Mouse (Mus musculus) MEL (cell line): ENCODE results near the gene Klc1. TPM values are rescaled to one million over a fixed set of nuclear protein-coding genes. Genes with fewer than 3 reads are reported as not detected.

ENCODE experiments used
- DNase-seq: peaks from one replicate; pipeline ENCODE4 v3.0.0; 2011; ENCODE audit warnings: low read depth, low spot score
- H3K27ac ChIP-seq: 2 replicates; pipeline ENCODE4 v1.5.1; 2012; ENCODE audit warnings: low read depth, mild to moderate bottlenecking, control low read depth, low read length, moderate library complexity; ENCODE audit not compliant: control insufficient read depth
- H3K27me3 ChIP-seq, 2 experiments: fragments of 150-350 bp in 1 of 2; sonication (generic) in 1 of 2; 2 replicates each; pipeline ENCODE4 v1.6.1; 2012; ENCODE audit warnings: low read length in 2 of 2, mild to moderate bottlenecking in 2 of 2, improper control_type of control experiment in 1 of 2, moderate library complexity in 1 of 2; ENCODE audit not compliant: insufficient read depth in 2 of 2, control insufficient read depth in 1 of 2
- H3K36me3 ChIP-seq, 2 experiments: 2 replicates each; pipeline ENCODE4 v1.6.1; 2012 to 2014; ENCODE audit warnings: low read length in 2 of 2, improper control_type of control experiment in 1 of 2, inconsistent platforms in 1 of 2, mild to moderate bottlenecking in 1 of 2; ENCODE audit not compliant: insufficient read depth in 2 of 2, control insufficient read depth in 1 of 2
- H3K4me1 ChIP-seq, 2 experiments: fragments of 150-350 bp in 1 of 2; sonication (generic) in 1 of 2; 2 replicates each; pipeline ENCODE4 v1.6.1; 2012; ENCODE audit warnings: low read length in 2 of 2, improper control_type of control experiment in 1 of 2, mild to moderate bottlenecking in 1 of 2; ENCODE audit not compliant: insufficient read depth in 2 of 2, control insufficient read depth in 1 of 2
- H3K4me3 ChIP-seq, 2 experiments: fragments of 150-350 bp in 1 of 2; sonication (generic) in 1 of 2; 2 replicates each; pipeline ENCODE4 v1.5.1; 2012; ENCODE audit warnings: low read depth in 2 of 2, low read length in 2 of 2, mild to moderate bottlenecking in 2 of 2, moderate library complexity in 2 of 2, control low read depth in 1 of 2, improper control_type of control experiment in 1 of 2; ENCODE audit not compliant: control insufficient read depth in 1 of 2, insufficient read depth in 1 of 2
- H3K79me2 ChIP-seq: 2 replicates; pipeline ENCODE4 v1.6.1; 2012; ENCODE audit warnings: mild to moderate bottlenecking, low read length, moderate library complexity; ENCODE audit not compliant: control insufficient read depth, poor library complexity, insufficient read depth
- H3K9ac ChIP-seq: 2 replicates; pipeline ENCODE4 v1.6.1; 2012; ENCODE audit warnings: low read depth, mild to moderate bottlenecking, control low read depth, low read length, moderate library complexity; ENCODE audit not compliant: control insufficient read depth, poor library complexity, severe bottlenecking
- H3K9me3 ChIP-seq: fragments of 150-350 bp; sonication (generic); replicated peaks from 2 replicates; pipeline ENCODE4 v1.6.1; 2012; ENCODE audit warnings: mild to moderate bottlenecking, low read length, improper control_type of control experiment, moderate library complexity; ENCODE audit not compliant: insufficient read depth
- CHD2 ChIP-seq: IDR thresholded peaks from 2 replicates; pipeline ENCODE4 v1.6.1; 2011; ENCODE audit warnings: low read length, improper control_type of control experiment
- EP300 ChIP-seq, 2 experiments: IDR thresholded peaks; 2 replicates each; pipeline ENCODE4 v1.6.1; 2011; ENCODE audit warnings: improper control_type of control experiment in 2 of 2, low read length in 2 of 2, low read depth in 1 of 2, mild to moderate bottlenecking in 1 of 2
- GABPA ChIP-seq: IDR thresholded peaks from 2 replicates; pipeline ENCODE4 v1.6.1; 2012; ENCODE audit warnings: low read depth, mild to moderate bottlenecking, inconsistent platforms, low read length, improper control_type of control experiment, moderate library complexity
- MAFK ChIP-seq: IDR thresholded peaks from 2 replicates; pipeline ENCODE4 v1.6.1; 2011; ENCODE audit warnings: low read depth, mild to moderate bottlenecking, low read length, improper control_type of control experiment, borderline replicate concordance
- MAX ChIP-seq: IDR thresholded peaks from 2 replicates; pipeline ENCODE4 v1.6.1; 2011; ENCODE audit warnings: low read length, improper control_type of control experiment
- MEF2A ChIP-seq: IDR thresholded peaks from 2 replicates; pipeline ENCODE4 v1.6.1; 2014; ENCODE audit warnings: low read depth, mild to moderate bottlenecking, inconsistent platforms, low read length, improper control_type of control experiment; ENCODE audit not compliant: poor library complexity, insufficient replicate concordance, severe bottlenecking; ENCODE audit errors: extremely low read depth
- NELFE ChIP-seq: IDR thresholded peaks from 2 replicates; pipeline ENCODE4 v1.6.1; 2011; ENCODE audit warnings: low read depth, low read length, improper control_type of control experiment
- NRF1 ChIP-seq: IDR thresholded peaks from 2 replicates; pipeline ENCODE4 v1.6.1; 2014; ENCODE audit warnings: low read depth, mild to moderate bottlenecking, inconsistent platforms, low read length, improper control_type of control experiment, moderate library complexity; ENCODE audit not compliant: poor library complexity, insufficient read depth, severe bottlenecking
- POLR2A ChIP-seq, 2 experiments: IDR thresholded peaks; 2 replicates each; pipeline ENCODE4 v1.6.1; 2011 to 2012; ENCODE audit warnings: low read length in 2 of 2, mild to moderate bottlenecking in 2 of 2, control low read depth in 1 of 2, improper control_type of control experiment in 1 of 2, low read depth in 1 of 2, moderate library complexity in 1 of 2; ENCODE audit not compliant: control insufficient read depth in 1 of 2, insufficient read depth in 1 of 2, poor library complexity in 1 of 2
- RAD21 ChIP-seq: IDR thresholded peaks from 2 replicates; pipeline ENCODE4 v1.6.1; 2011; ENCODE audit warnings: mild to moderate bottlenecking, low read depth, low read length, improper control_type of control experiment
- SMC3 ChIP-seq: IDR thresholded peaks from 2 replicates; pipeline ENCODE4 v1.6.1; 2011; ENCODE audit warnings: low read depth, low read length, improper control_type of control experiment
- UBTF ChIP-seq: IDR thresholded peaks from 2 replicates; pipeline ENCODE4 v1.6.1; 2012; ENCODE audit warnings: low read depth, mild to moderate bottlenecking, inconsistent platforms, low read length, improper control_type of control experiment, moderate library complexity, borderline replicate concordance; ENCODE audit not compliant: insufficient read depth
- USF1 ChIP-seq: IDR thresholded peaks from 2 replicates; pipeline ENCODE4 v1.6.1; 2014; ENCODE audit warnings: low read depth, mild to moderate bottlenecking, inconsistent platforms, low read length, improper control_type of control experiment, moderate library complexity
- USF2 ChIP-seq, 2 experiments: IDR thresholded peaks; 2 replicates each; pipeline ENCODE4 v1.6.1; 2011 to 2012; ENCODE audit warnings: improper control_type of control experiment in 2 of 2, low read length in 2 of 2, borderline replicate concordance in 1 of 2, inconsistent platforms in 1 of 2, low read depth in 1 of 2, mild to moderate bottlenecking in 1 of 2; ENCODE audit not compliant: insufficient read depth in 1 of 2
- ZKSCAN1 ChIP-seq: IDR thresholded peaks from 2 replicates; pipeline ENCODE4 v1.6.1; 2012; ENCODE audit warnings: low read depth, mild to moderate bottlenecking, inconsistent platforms, low read length, improper control_type of control experiment, moderate library complexity
- polyA plus RNA-seq, 2 experiments: library from polyadenylated mRNA; stranded (reverse) in 1 of 2; unstranded in 1 of 2; fragments of >175 nt in 1 of 2; fragments of >200 nt in 1 of 2; gene quantifications; 2 replicates each; pipeline versions ENCODE4 v1.2.1 to v1.2.4; 2012; ENCODE audit warnings: low replicate concordance in 2 of 2, low read depth in 1 of 2; ENCODE audit not compliant: insufficient read length in 2 of 2, insufficient read depth in 1 of 2, missing spikeins in 1 of 2
- total RNA-seq: library from RNA; depleted of rRNA; stranded (reverse); fragments of 300-350 nt; gene quantifications from 2 replicates; pipeline ENCODE4 v1.2.3, GENCODE M21; 2012

The Klc1 gene
- total and polyA plus RNA-seq, 3 experiments, result 30.7 to 60.4 TPM; not detected in 1

DNA sequence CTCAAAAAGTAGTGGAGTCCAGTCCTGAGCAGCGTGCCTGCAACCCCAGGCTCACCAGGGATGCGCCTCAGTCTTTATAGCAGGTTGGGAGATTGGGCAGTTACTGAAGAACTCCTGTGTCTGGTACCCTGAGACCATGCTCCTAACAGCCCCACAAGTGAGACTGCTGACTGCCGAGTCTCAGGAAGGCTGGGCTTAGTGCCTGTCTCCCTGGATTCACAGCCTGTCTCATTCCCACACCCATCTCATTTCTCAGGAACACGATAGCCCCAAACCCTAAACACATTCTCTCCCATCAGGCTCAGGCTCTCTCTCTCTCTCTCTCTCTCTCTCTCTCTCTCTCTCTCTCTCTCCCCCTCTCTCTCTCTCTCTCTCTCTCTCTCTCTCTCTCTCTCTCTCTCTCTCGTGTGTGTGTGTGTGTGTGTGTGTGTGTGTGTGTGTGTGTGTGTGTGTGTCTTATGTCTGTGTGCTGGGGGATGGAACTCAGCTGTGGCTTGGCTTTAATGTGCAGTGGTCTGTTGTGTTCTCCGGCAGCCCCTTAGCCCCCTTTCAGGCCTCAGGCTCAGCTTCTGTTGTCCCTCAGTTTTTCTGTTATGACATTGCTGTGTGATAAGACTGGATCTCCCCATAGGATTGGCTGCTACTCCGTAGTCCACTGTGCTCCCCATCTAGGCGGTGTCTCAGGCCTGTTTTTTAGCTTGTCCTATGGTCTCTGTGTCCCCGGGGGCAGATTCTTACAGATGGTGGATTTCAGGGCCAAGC, 11.3 kb downstream of the Klc1 start:
- Histone ChIP-seq H3K27me3 (no peaks in the 10 kb centered on the region), H3K27ac (no peak overlapping the region)
- DNase-seq, result no peak
- TF ChIP-seq MEF2A (no peak), CHD2 (no peak), UBTF (no peak)
- TF ChIP-seq, all 39 proteins: peak for 0
- H3K4me1 ChIP-seq, result 0 out of 4 replicates have a peak, but pooled peaks cover 2 to 8% of the 10 kb centered on the region in 2 experiments
- peaks cover 11% of the 10 kb centered on the region for H3K79me2 ChIP-seq
- H3K9me3 ChIP-seq, result no peaks in the 10 kb centered on the region
- no peak overlapping the region for H3K4me3 ChIP-seq
- H3K9ac ChIP-seq, result no peak overlapping the region
- H3K36me3 ChIP-seq, result peaks cover 2% of the 10 kb centered on the region in 2 experiments; a peak in 2 of 4 replicates

DNA sequence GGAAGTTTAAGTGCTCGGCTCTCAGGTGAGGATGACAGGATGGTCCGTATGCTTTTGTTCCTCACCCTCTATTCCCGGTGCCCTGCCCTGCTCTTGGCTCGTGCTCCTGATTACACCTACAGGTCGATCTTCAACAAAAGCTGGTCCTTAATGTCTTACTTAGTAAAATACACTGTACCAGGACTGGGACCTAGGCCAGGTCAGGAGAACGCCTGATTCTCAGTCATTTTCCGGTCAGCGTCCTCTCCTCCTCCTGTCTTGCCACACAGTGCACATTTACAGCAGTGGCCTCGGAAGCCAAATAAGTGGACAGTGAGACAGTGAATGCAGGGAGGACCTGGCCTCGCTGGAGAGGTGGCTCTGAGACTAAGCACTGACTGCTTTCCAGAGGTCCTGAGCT, 12.0 kb downstream of the Klc1 start:
- DNase-seq, result no peak
- TF ChIP-seq EP300 (IDR thresholded peaks at IDR 0.05; ENCODE audit: low read depth in 1 of 2, low read length in 2 of 2) (no peak), UBTF (no peak), POLR2A (IDR thresholded peaks at IDR 0.05; ENCODE audit: control insufficient read depth in 1 of 2, insufficient read depth in 1 of 2, low read depth in 1 of 2, low read length in 2 of 2, poor library complexity in 1 of 2) (no peak), NRF1 (no peak), MAFK (no peak), NELFE (no peak), USF1 (no peak), GABPA (no peak), CHD2 (no peak), SMC3 (no peak), USF2 (IDR thresholded peaks at IDR 0.05; ENCODE audit: borderline replicate concordance in 1 of 2, insufficient read depth in 1 of 2, low read depth in 1 of 2, low read length in 2 of 2) (no peak), ZKSCAN1 (no peak), MAX (no peak), RAD21 (no peak)
- TF ChIP-seq, all 39 proteins: peak for 0
- Histone ChIP-seq H3K27ac (no peak overlapping the region), H3K4me1 (0 out of 4 replicates have a peak, but pooled peaks cover 2 to 8% of the 10 kb centered on the region in 2 experiments), H3K79me2 (peaks cover 11% of the 10 kb centered on the region; the same call in 1 of the 2 replicates), H3K9me3 (no peaks in the 10 kb centered on the region), H3K36me3 (peaks cover 2 to 4% of the 10 kb centered on the region in 2 experiments; a peak in 2 of 4 replicates), H3K4me3 (no peak overlapping the region), H3K27me3 (no peaks in the 10 kb centered on the region), H3K9ac (no peak overlapping the region)
